Mouse (Mus musculus): ENCODE measurements around the gene Ogfr. TPM values are rescaled to one million over a fixed set of nuclear protein-coding genes. Genes with fewer than 3 reads are reported as not detected.

Ogfr gene
- total and polyA plus RNA-seq, 3 experiments: 57.3 to 79.1 (median 67.0) TPM

DNA sequence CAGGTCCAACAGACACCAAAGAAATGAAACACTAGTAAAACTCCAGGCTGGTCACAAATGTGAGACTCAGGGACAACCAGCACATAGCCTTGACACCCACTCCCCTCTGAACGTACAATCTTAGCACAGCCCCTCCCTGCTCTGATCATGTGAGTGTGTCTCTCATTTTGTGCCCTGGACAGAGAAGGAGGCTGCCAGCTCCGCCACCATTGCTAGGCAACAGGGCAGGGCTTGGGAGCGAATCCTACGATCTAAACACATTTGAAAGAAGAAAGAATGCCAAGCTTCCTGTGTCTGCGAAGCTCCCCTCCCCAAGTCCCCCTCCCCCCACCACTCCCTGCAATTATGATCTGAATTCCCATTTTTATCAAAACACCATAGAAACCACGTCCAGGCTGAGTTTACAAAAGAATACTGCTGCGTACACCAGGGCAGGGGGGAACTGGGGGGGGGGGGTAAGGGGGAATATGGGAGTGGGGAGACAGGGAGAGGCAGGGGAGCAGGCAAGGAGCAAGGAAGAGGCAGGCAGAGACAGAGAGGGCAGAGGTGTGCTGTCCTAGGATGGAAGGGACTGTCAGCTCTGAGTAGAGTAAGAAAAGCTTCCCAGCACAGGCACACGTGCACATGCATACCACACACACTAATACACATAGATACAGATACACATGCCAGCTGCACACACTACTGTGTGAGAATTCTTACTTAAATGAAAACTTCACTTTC is 41.5 kb upstream of the Ogfr start:
- H3K4me2 ChIP-seq (ENCODE audit: insufficient read depth, low read depth, poor library complexity, severe bottlenecking): no peak overlapping the region

DNA sequence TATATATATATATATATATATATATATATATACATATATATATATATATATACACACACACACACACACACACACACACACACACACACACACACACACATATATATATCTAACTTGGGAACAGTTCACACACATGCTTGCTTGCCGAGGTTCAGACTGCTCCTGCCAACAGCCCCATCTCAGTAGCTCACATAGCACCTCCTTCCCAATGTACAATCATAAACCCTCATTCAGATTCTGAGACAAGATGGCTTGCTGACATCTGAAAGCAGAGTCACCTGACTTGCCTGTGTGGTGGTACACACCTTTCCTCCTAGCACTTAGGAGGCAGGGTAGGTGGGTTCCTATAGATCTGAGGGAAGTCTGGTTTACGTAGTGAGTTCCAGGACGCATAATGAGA is 36.7 kb upstream of the Ogfr start:
- no peak overlapping the region for H3K4me2 ChIP-seq (ENCODE audit: insufficient read depth, low read depth, poor library complexity, severe bottlenecking)
- in situ Hi-C loops (cut with MboI; ENCODE audit: low pct_ligation_motif_present, low pct_unique_long_range_greater_than_20kb, low sequenced_read_pairs): no loop called here
- H3K36me3 ChIP-seq (replicated peaks in 1 of 2; ENCODE audit: control insufficient read depth in 1 of 2, insufficient read depth in 1 of 2, low read length in 1 of 2): no peaks in the 10 kb centered on the region
- H3K9me3 ChIP-seq (replicated peaks; ENCODE audit: low read length): no peaks in the 10 kb centered on the region
- TF ChIP-seq GABPA (IDR thresholded peaks at IDR 0.05; ENCODE audit: insufficient replicate concordance, low read depth, low read length) (no peak), NELFE (IDR thresholded peaks at IDR 0.05; ENCODE audit: low read depth, low read length) (no peak), RAD21 (IDR thresholded peaks at IDR 0.05; ENCODE audit: low read depth, low read length) (no peak), JUN (IDR thresholded peaks at IDR 0.05; ENCODE audit: insufficient read depth, low read depth, low read length) (no peak), MYC (IDR thresholded peaks at IDR 0.05; ENCODE audit: low read depth, low read length) (no peak), USF1 (IDR thresholded peaks at IDR 0.05; ENCODE audit: low read depth, low read length) (no peak), CHD2 (IDR thresholded peaks at IDR 0.05; ENCODE audit: low read length) (no peak), MAFK (IDR thresholded peaks at IDR 0.05; ENCODE audit: insufficient replicate concordance, low read length) (no peak)
- DNase-seq (ENCODE audit: extremely low read depth): no peak
- peaks cover 0 to 10% of the 10 kb centered on the region in 2 experiments; a peak in 2 of 4 replicates for H3K4me1 ChIP-seq (ENCODE audit: control insufficient read depth in 1 of 2, insufficient read depth in 2 of 2)
- H3K27me3 ChIP-seq (replicated peaks): no peaks in the 10 kb centered on the region
- no peak overlapping the region for H3K9ac ChIP-seq (ENCODE audit: insufficient read depth, low read depth)
- no peak overlapping the region for H3K4me3 ChIP-seq (replicated peaks in 1 of 3; ENCODE audit: low read depth in 2 of 3, low read length in 2 of 3, poor library complexity in 1 of 3)
- dilution Hi-C loops (cut with MboI; ENCODE audit: extremely low pct_ligation_motif_present, extremely low pct_unique_long_range_greater_than_20kb, low sequenced_read_pairs): no loop called here
- no peaks in the 10 kb centered on the region for H3K79me2 ChIP-seq (replicated peaks; ENCODE audit: control insufficient read depth, extremely low read depth, insufficient read depth, poor library complexity, severe bottlenecking)
- no peak overlapping the region for H3K27ac ChIP-seq (ENCODE audit: insufficient read depth, low read depth)

More for the DNA sequence above, 41.5 kb upstream of the Ogfr start:
- TF ChIP-seq POLR2AphosphoS2 (IDR thresholded peaks at IDR 0.05; ENCODE audit: low read depth, low read length) (no peak), MYC (IDR thresholded peaks at IDR 0.05; ENCODE audit: low read depth, low read length) (no peak), TBP (conservative IDR thresholded peaks at IDR 0.05; ENCODE audit: low read depth, low read length) (no peak)
- H3K27ac ChIP-seq (ENCODE audit: insufficient read depth, low read depth): no peak overlapping the region
- dilution Hi-C loops (cut with MboI; ENCODE audit: extremely low pct_ligation_motif_present, extremely low pct_unique_long_range_greater_than_20kb, low sequenced_read_pairs): no loop called here
- H3K9me3 ChIP-seq (replicated peaks; ENCODE audit: low read length): no peaks in the 10 kb centered on the region
- in situ Hi-C loops (cut with MboI; ENCODE audit: low pct_ligation_motif_present, low pct_unique_long_range_greater_than_20kb, low sequenced_read_pairs): no loop called here
- H3K27me3 ChIP-seq (replicated peaks): peaks cover 2% of the 10 kb centered on the region
- H3K79me2 ChIP-seq (replicated peaks; ENCODE audit: control insufficient read depth, extremely low read depth, insufficient read depth, poor library complexity, severe bottlenecking): no peaks in the 10 kb centered on the region
- H3K9ac ChIP-seq (ENCODE audit: insufficient read depth, low read depth): no peak overlapping the region
- no peak for DNase-seq (ENCODE audit: extremely low read depth)
- no peaks in the 10 kb centered on the region for H3K36me3 ChIP-seq (replicated peaks in 1 of 2; ENCODE audit: control insufficient read depth in 1 of 2, insufficient read depth in 1 of 2, low read length in 1 of 2)
- H3K4me3 ChIP-seq (replicated peaks in 1 of 3; ENCODE audit: low read depth in 2 of 3, low read length in 2 of 3, poor library complexity in 1 of 3): no peak overlapping the region
- no peaks in the 10 kb centered on the region for H3K4me1 ChIP-seq (ENCODE audit: control insufficient read depth in 1 of 2, insufficient read depth in 2 of 2)

DNA sequence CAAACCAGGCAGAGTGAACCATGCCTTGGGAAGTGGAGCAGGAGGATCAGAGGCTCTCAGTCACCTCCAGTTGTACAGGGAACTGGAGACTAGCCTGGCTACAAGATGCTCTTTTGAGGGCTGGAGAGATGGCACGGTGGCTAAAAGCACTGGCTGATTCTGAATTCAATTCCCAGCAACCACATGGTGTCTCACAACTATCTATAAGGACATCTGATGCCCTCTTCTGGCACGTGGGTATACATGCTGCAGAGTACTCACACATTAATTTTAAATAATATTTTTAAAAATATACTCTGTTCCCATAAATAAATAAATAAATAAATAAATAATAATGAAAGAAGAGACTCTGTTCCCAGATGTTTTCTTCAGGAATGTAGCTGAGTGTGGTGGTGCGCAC is 33.8 kb upstream of the Ogfr start:
- TF ChIP-seq SMC3 (IDR thresholded peaks at IDR 0.05; ENCODE audit: low read depth, low read length): peak; percentile 56
- TF ChIP-seq MAX (IDR thresholded peaks at IDR 0.05; ENCODE audit: low read length): no peak
- peak; percentile 48 for TF ChIP-seq RAD21 (IDR thresholded peaks at IDR 0.05; ENCODE audit: low read depth, low read length)
- no peak for TF ChIP-seq JUND (conservative IDR thresholded peaks at IDR 0.05; ENCODE audit: low read depth, low read length)
- TF ChIP-seq CTCF (conservative IDR thresholded peaks at IDR 0.05 in 1 of 2, IDR thresholded peaks at IDR 0.05 in 1 of 2; ENCODE audit: low read depth in 2 of 2, low read length in 2 of 2): peak in 1 of 2 experiments; percentile 66; a peak in 2 of 4 replicates
- TF ChIP-seq MYC (IDR thresholded peaks at IDR 0.05; ENCODE audit: low read depth, low read length): peak; percentile 79; the same call in 1 of the 2 replicates
- TF ChIP-seq EP300 (IDR thresholded peaks at IDR 0.05; ENCODE audit: low read length): no peak
- no peaks in the 10 kb centered on the region for H3K79me2 ChIP-seq (replicated peaks; ENCODE audit: control insufficient read depth, extremely low read depth, insufficient read depth, poor library complexity, severe bottlenecking)
- in situ Hi-C loops (cut with MboI; ENCODE audit: low pct_ligation_motif_present, low pct_unique_long_range_greater_than_20kb, low sequenced_read_pairs): no loop called here
- peaks cover 0 to 13% of the 10 kb centered on the region in 2 experiments; a peak in 2 of 4 replicates for H3K4me1 ChIP-seq (ENCODE audit: control insufficient read depth in 1 of 2, insufficient read depth in 2 of 2)
- H3K36me3 ChIP-seq (replicated peaks in 1 of 2; ENCODE audit: control insufficient read depth in 1 of 2, insufficient read depth in 1 of 2, low read length in 1 of 2): no peaks in the 10 kb centered on the region
- H3K9ac ChIP-seq (ENCODE audit: insufficient read depth, low read depth): no peak overlapping the region
- no peak for DNase-seq (ENCODE audit: extremely low read depth)
- dilution Hi-C loops (cut with MboI; ENCODE audit: extremely low pct_ligation_motif_present, extremely low pct_unique_long_range_greater_than_20kb, low sequenced_read_pairs): no loop called here
- H3K4me2 ChIP-seq (ENCODE audit: insufficient read depth, low read depth, poor library complexity, severe bottlenecking): no peak overlapping the region
- no peak overlapping the region for H3K27ac ChIP-seq (ENCODE audit: insufficient read depth, low read depth)
- no peak overlapping the region for H3K4me3 ChIP-seq (replicated peaks in 1 of 3; ENCODE audit: low read depth in 2 of 3, low read length in 2 of 3, poor library complexity in 1 of 3)
- H3K9me3 ChIP-seq (replicated peaks; ENCODE audit: low read length): no peaks in the 10 kb centered on the region
- no peaks in the 10 kb centered on the region for H3K27me3 ChIP-seq (replicated peaks)

All from CH12.LX (cell line).